Mouse (Mus musculus) left cerebral cortex, adult 9 months (tissue): Measurements from ENCODE around the gene Kl.

Source experiments
- DNase-seq, 2 experiments: peaks; one replicate each; pipeline ENCODE4 v3.0.0; 2022; ENCODE audit warnings: low spot score in 2 of 2

The Kl gene

DNA sequence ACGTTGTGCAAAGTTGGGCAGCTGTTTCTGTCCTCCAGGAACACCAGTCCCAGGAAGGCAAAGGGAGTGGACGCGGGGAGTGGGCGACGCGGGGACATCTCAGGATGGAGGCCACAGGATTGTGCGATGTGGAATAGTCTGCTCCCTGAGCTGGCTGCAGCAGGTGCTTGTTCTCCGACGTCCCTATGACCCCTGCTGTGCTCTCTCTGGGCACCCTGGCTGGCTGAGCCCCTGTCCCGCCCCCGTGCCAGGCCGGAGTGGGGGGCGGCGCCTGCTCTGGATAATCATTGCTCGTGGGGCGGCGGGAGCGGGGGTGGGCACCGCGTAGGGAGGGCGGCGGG is at the start of gene Kl:
Gene Kl, plus strand, starts transcription at position 280 of the 341 bp plus-strand sequence.
- DNase-seq: no peak

DNA sequence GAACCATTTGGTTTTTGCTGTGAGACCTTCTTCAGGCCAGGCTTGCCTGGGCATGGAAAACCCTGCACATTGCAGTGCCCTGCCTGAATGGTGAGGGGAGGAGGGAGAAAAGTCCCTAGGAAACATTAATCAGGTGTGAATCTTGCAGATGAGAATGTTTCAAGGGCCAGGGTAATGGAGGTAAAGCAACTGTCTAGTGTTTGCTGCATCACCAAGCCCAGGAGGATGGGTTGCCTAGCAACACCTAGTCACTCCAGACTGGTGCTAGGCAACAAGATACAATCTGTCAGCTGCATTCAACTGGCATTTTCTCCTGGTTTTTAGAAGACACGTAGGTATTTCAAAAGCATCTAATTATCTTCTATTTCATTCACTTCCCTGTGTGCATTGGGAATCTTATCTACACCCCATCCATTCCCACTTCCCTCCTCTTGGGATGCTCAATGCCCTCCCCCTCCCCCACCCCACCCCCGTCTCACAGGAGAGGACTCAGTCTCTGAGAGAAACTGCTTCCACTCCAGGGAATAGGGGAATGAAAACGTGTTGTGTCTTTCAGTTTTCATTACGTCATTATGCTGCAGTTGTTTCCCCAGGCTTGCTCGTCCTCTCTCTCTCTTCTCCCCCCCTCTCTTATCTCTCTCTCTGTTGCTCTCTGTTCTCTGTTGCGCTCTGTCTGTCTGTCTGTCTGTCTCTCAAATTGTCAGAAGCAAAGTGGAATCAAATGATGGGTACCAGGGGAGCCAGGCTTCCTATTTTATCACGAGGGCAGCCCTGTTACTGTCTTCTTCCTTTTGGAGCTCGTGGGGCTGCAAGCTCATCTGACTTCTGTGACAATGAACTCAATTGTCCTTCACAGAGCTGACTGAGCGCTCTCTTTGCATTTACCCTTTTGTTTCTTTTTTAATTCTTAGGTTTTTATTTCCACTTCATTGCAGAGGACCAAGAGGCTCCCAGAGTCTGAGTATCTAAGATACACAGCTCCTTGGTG is 46.1 kb upstream of the Kl start:
- peak; percentile 73 to 76 for DNase-seq

DNA sequence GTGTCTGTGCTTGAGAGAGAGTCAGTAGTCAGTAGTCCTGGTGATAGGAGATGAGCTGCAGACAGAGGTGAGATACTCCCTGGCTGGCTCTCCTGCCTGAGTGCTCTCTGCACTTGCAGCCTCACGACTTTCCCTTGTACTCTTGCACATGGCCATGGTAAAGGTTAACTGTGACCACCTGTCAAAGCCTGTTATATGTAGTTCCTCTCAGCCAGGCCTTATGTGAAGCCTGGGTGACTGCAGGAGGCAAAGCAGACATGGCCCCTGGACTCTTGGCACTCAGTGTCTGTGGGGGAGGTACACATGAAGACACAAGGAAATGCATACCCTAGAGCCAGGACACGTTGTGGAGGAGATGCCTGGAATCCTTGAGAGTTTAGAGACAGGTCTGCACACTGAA is 40.3 kb upstream of the Kl start:
- no peak for DNase-seq

DNA sequence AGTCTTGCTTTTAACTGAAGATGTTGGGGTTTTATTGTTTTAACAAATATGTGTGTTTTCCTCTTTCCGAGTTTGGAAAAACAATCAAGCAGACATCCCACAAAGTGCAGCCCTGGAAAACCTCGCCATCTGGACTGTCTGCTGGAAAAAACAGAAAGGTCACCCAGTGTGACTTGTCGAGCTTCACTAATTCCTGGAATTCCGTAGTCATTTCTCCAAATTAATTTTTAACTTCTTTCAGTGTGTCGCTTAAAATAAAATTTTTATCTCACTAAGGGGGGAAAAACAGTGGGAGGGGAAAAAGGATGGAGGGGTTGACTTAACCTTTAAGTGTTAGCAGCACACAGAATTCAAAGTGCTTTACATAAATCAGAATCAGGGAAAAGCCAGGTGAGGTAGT is 39.8 kb upstream of the Kl start:
- DNase-seq: no peak

DNA sequence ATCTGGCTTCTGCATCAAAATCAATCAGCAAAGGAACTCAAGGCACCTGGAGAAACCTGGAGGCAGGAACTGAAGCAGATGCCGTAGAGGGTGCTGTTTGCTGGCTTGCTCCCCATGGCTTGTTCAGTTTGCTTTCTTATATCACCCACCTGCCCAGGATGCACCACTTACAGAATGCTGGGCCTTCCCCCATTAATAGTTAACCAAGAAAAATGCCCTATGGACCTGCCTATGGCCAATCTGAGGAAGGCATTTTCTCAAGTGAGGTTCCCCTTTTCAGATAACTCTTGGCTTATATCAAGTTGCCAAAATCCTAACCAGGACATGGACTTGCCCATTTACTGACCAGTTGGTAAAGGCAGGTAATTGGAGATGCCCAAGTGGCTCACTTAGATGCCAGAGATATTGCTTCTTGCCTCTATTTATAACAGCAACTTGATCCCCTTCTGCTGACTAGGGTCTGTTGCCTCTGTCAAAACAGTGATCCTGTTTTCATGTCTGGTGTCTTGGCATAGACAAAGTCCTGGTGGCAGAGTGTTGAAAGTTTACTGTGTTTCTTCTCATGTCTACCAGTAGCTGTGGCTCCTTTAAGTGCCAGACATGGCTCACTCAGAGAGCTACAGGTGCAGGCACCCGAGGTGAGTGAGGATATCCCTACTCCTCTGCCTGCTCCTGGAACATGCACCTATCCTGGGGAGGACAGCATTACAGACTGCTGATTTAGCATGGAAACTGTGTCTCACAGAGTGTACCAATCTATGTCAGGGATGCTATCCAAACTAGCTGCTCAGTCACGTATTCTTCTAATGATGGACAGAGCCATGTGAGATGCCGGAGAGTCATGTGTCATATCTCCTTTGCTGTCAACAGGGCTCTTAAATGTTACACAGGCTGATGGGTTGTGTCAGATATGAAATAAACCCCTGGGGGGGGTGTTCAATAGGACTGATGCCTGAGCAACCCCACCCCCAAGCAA is 37.0 kb upstream of the Kl start:
- no peak for DNase-seq

DNA sequence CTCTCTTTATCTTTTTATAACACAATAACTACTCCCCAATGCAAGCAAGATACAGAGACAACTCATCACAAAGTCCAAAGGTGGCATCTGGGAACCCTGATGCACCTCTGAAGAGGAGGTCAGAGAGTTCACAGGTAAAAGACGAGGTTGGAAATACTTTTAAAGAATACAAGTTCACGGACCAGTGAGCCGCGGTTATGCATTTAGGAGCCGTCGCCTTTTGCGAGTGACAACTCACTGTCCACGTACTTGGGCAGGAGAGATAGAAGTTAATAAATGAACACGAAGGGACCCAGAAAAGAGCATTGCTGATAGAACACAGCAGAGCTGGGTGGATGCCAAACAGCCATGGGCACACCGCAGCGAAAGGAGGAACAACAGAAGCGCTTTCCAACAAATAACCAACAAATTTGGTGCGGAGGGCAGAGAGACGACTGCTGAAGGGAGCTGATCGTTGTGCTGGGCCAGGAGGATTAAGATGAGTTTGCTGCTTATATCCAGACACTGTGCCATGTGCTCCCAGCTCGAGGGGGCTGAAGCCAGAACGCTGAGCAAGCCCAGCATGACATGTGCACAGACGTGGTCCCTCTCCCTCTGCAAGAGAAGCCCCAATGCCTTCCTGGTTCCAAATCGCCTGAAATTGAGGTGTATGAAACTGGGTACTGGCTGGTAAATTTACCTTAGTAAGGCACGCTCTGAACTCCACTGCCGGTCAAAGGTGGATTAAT is 35.1 kb upstream of the Kl start:
- no peak for DNase-seq

DNA sequence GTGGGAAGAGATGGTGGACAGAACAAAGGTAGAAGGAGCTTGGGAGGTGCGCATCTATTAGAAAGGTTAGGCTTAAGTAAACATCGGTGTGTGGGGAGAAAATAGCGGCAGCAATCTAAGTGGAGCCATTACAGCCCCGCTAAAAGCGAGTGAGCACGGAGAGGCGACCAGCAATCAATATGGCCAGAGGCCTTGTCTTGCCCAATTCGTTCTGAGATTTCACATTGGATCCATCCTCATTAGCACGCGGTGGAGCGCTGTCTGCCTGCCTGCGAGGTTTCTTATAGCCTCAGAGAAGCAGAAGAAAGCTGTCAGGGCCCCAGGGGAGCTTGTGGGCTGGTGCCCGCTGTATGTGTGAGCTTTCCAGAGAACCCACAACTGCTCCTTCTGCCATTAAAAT is 33.8 kb upstream of the Kl start:
- DNase-seq: no peak

DNA sequence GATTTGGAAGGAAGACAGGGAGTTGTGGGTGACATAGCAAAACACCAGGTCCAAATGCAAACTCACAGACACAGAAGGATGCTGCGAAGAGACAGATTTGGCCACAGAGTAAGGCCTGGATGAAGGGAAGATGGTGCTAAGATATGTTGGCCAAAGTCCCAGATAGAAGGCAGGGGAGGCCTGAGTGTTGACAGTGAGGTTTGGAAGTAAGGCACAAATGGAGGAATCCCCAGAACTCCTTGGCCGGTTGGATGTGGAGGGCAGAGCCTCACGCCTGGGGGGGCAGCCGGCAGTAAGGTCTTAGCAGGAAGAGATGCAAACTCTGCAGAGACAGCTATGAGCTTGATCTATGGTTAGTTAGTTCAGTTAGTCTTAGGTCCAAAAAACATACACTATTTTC is 33.1 kb upstream of the Kl start:
- DNase-seq: no peak

DNA sequence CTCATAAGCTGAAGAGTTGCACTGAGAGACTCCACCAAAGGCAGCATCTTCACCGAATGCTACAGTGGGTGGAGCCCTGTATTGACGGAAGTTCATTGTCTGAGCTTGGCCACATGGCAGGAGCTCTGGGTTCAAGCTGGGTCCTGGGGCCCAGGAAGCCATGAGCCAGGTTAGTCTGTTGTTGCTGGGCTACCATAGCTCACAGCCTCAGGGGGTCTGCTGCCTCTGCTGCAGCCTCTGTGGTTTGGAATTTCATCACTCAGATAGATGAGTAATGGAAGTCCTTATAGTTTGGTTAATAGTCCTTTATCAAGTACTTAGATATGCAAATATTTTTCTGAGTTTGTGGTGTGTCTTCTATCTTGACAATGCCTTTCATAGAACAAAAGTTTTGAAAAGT is 32.4 kb upstream of the Kl start:
- DNase-seq: no peak

DNA sequence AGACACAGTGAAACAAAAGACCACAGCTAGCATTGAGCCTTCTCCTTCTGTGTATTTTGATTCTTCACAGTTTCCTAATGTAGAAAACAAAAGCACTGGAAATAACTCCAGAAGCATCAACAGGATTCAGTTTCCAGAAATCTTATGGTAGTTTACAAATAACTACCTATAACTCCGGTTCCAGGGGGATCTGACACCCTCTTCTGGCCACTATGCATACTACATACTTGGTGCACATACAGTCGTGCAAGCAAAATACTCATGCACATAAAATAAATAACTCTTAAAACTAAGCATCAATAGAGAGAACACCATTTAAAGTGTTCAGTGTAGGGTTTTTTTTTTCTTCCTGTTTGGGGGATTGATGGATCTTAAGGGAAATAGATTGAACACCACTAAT is 23.0 kb upstream of the Kl start:
- no peak for DNase-seq

DNA sequence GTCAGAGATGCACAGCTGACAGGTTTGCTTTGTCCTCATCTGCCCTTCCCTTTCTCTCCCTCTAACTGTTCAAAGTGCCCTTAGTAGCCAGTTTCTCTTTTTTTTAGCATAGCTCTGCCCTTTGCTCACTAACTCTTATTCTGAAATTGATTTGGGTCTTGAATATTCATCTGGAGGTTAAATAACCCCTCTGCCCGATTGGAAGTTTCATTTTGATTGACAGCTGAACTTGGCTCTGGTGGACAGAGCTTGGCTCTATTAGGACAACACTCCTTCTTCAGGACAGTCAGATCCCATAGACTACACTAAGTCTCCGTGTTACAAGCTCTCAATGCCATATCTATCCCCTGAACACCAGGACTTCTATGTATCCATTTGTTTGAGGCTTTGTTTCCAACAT is 19.8 kb upstream of the Kl start:
- no peak for DNase-seq

DNA sequence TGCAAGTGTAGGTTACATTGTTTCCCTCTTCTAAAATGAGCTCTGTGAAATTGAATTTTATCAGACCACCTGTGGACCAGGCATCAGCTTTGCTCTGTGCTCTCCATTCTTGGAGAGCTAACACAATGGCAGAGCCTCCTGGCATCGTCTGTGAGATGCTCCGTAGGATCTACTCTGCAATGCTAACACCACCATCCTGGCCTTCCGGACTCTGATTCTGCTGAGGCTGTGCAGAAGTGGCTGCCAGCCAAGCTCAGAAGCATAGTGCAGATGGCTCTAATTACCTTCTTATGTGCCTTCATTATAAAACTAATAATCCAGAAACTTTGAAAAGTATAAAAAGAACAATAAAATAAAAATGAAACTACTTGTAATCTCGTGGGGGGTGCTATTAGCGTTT is 16.2 kb upstream of the Kl start:
- no peak for DNase-seq

DNA sequence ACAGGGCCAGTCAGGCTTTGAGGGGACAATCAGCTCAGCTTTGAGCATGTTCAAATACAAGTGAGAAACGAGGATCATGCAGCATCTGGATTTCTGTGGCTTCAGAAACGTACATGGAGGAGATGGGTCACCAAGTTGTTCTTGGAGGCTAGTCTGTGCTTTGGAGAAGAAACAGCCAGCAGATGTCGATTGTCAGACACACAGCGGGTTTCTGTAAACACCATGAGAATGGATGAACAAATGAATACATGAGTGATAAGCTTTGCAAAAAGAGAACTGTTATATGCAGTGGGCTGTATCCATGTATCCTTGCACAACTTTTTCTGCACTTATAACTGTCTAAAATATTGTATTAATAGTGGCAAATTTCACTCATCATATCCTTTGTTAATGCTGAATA is 15.6 kb upstream of the Kl start:
- DNase-seq: no peak

DNA sequence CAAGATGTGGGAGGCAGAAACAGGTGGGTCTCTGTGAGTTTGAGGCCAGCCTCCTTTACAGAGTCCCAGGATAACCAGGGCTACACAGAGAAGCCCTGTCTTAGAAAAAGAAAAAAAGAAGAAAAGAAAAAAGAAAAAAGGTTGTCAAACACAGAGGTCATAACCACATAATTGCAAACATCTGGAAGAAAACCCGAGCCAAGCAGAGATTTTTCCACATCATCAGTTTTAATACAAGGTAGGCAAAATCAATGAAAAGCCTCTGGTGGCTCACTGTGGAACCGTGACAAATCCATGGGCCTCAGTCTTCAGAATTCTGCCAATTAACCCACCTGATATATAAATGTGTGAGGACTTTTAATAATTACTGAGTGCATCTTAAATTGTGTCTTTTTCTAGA is 14.9 kb upstream of the Kl start:
- no peak for DNase-seq

DNA sequence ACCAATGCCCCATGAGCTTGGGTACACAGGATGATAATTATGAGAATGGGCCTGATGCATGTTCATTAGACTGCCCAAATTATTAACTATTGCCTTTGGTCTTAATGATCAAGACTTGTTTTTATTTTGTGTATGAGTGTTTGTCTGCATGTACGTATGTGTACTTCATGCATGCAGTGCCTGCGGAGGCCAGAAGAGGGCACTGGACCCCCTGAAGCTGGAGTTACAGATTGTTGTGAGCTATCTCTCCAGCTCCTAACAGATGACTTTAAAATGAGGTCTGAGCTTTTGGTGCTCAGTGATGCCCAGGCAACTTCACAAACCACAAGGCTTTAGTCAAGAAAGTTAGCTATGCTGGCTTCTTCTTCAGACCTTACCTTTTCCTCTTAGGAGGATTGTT is 6.8 kb upstream of the Kl start:
- DNase-seq: no peak

DNA sequence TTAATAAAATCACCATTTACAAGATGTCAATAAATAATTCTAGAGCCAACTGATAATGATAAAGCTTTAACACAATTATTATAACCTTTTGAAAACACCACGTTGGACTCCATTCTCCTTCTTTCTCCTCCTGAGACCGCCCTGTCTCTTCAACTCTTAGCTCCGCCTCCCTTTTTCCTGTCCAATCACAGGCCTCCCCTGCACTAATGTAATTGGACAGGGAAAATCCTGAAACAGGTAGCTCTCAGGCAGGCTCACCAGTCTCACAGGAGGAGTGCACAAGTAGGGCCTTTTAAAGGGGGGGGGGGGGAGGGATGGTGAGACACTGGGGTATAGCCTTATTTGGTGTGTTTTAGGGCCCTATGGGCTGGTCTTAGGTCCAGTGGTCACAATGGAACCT is 3.3 kb upstream of the Kl start:
- DNase-seq: no peak

DNA sequence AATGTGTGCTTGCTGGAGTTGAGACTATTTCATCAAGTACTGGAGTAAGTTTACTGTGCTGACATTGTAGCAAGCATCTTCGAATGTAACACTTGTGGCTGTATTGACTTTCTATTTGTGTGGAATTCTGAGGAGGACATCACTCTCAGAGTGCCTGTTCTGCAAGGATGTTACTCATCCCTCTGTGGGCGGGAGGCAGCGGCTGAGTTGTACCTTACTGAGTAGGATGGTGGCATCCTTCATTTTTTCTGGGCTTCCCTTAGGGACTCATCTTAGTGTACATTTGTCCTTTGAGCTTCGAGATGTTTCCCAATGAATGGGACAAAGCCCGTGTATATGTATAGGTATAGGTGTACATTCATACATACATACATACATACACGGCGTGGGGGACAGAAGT is 1.1 kb upstream of the Kl start:
- peak in 1 of 2 experiments; percentile 45 for DNase-seq

DNA sequence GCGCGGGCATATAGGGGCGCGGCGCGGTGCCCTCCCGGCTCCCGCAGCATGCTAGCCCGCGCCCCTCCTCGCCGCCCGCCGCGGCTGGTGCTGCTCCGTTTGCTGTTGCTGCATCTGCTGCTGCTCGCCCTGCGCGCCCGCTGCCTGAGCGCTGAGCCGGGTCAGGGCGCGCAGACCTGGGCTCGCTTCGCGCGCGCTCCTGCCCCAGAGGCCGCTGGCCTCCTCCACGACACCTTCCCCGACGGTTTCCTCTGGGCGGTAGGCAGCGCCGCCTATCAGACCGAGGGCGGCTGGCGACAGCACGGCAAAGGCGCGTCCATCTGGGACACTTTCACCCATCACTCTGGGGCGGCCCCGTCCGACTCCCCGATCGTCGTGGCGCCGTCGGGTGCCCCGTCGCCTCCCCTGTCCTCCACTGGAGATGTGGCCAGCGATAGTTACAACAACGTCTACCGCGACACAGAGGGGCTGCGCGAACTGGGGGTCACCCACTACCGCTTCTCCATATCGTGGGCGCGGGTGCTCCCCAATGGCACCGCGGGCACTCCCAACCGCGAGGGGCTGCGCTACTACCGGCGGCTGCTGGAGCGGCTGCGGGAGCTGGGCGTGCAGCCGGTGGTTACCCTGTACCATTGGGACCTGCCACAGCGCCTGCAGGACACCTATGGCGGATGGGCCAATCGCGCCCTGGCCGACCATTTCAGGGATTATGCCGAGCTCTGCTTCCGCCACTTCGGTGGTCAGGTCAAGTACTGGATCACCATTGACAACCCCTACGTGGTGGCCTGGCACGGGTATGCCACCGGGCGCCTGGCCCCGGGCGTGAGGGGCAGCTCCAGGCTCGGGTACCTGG is 488 bp downstream of the Kl start:
- DNase-seq: no peak

DNA sequence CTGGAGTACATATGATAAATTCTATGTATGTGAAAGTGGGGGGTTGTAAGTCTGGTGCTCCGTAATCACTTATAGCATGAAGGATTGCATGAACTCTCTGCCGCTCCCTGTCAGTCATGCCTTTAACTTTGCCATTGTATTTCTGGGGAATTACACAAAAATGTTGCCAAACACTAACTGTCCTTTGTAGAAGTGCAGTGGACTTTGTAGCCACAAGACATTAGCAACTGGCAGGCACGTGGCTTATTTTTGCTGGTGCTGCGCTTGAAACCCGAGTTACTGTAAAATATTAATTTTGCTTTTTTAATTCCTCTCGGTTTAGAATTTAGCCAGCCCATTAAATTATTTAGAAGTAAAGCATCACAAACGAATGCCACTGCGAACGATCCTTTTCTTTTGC is 2.4 kb downstream of the Kl start:
- DNase-seq: no peak

DNA sequence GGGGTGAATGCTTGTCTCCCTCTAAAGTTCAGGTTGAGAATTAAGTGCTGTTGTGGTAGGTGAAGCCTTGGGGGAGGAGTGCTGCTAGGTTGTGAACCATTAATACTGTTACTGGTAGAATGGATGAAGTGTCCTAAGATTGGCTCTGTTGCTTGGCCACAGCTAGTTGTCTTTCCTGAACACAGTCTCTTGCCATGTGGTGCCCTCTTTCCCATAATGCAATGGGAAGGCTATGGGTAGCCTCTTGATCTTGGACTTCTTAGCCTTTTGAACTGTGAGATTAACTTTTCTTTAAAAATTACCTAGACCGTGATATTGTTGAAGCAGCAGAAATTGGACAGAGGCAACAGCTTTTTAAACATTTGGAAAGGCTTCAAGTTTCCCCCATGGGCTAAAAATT is 7.5 kb downstream of the Kl start:
- no peak for DNase-seq

DNA sequence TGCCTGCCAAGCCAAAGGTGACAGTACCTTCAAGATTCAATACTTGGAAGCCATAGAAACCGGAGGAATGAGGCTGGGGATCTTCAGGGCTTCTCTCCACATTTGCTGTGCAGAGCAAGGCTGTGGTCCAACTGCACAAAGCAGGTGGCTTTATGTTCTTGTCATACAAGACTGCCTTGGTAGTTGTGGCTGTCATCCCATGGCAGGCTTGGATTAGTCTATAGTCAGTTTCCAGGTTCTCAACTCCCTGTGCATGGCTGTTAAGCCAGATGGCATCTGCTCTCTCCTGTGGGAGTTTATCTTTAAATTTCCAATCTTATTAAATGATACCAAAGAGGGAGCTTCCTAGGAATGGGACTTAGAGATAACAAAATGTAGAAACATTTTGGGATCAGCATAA is 9.2 kb downstream of the Kl start:
- no peak for DNase-seq
